ENCODE assay signal across 26 mouse cellular contexts in genomic region chr2:29752397-29752796, GRCm38 (mm10). TPM values are rescaled to one million over a fixed set of nuclear protein-coding genes. Genes with fewer than 3 reads are reported as not detected.
"Had no signal": no experiment of that assay in that cellular context is flagged by ENCODE, and none has a peak within 500 bp of the region (broad histone marks: within the 10 kb centered on the region; RNA-seq: fewer than 3 reads in every experiment).

No protein-coding gene starts in this region.

- H3K9me3 ChIP-seq: midbrain, embryonic 10.5 days; midbrain, embryonic 12.5 days; neural tube, embryonic 13.5 days; neural tube, embryonic 15.5 days had no signal

- ATAC-seq: midbrain, embryonic 16.5 days had no signal

- H3K27ac ChIP-seq: midbrain, embryonic 12.5 days; neural tube, embryonic 13.5 days; neural tube, embryonic 15.5 days had no signal

- H3K9ac ChIP-seq: lung, embryonic 14.5 days; midbrain, embryonic 12.5 days; neural tube, embryonic 15.5 days had no signal

- H3K4me3 ChIP-seq: myocyte had no signal

- H3K36me3 ChIP-seq: midbrain, embryonic 10.5 days; midbrain, embryonic 12.5 days; neural tube, embryonic 13.5 days; neural tube, embryonic 15.5 days had no signal

- DNase-seq: lung, embryonic 14.5 days; lung, postnatal 10 days; lung, postnatal 4 days; midbrain, embryonic 14.5 days; retina, postnatal 1 day; right cerebral cortex, adult 18-20 months; right cerebral cortex, postnatal 25 days; right cerebral cortex, postnatal 4 days; spleen, adult 18-20 months; thymus, adult 2 months; thymus, postnatal 25 days; thymus, postnatal 4 days had no signal

RNA-seq across cellular contexts. Expression of gene Gm13420, which starts 0.9 kb away (rescaled TPM):
- total RNA-seq: megakaryocyte, adult 5-6 weeks; megakaryocyte-erythroid progenitor cell, adult 5-6 weeks had no signal
- polyA plus RNA-seq: midbrain, embryonic 10.5 days; midbrain, embryonic 12.5 days; midbrain, embryonic 14.5 days; myocyte; neural tube, embryonic 11.5 days; urinary bladder, adult 2 months had no signal

RNA-seq across cellular contexts. Expression of gene Gm13547, which starts 6.7 kb away (rescaled TPM):
- total RNA-seq: megakaryocyte, adult 5-6 weeks; megakaryocyte-erythroid progenitor cell, adult 5-6 weeks had no signal
- polyA plus RNA-seq: lung, embryonic 14.5 days; lung, embryonic 16.5 days; midbrain, embryonic 14.5 days; midbrain, embryonic 16.5 days; myocyte; neural tube, embryonic 11.5 days; neural tube, embryonic 15.5 days; small intestine, adult 2 months; stomach, embryonic 14.5 days; stomach, embryonic 16.5 days; thymus, adult 2 months; urinary bladder, adult 2 months had no signal
